Mouse (Mus musculus) brain, embryonic 14.5 days (tissue): ENCODE data around the gene Srrm4. TPM values are rescaled to one million over a fixed set of nuclear protein-coding genes. Genes with fewer than 3 reads are reported as not detected.

Experiments used
- DNase-seq: peaks from one replicate; pipeline ENCODE4 v3.0.0-alpha.2; 2011; ENCODE audit warnings: low read depth
- CTCF ChIP-seq: fragments of 200-500 bp; IDR thresholded peaks from 2 replicates; pipeline ENCODE4 v1.5.1; 2012; ENCODE audit warnings: inconsistent platforms, mild to moderate bottlenecking, moderate library complexity, borderline replicate concordance; ENCODE audit not compliant: insufficient read depth, insufficient read length; ENCODE audit errors: extremely low read depth
- POLR2A ChIP-seq: fragments of 200-500 bp; IDR thresholded peaks from 2 replicates; pipeline ENCODE4 v1.6.1; 2012; ENCODE audit warnings: mild to moderate bottlenecking, inconsistent platforms, borderline replicate concordance; ENCODE audit not compliant: poor library complexity, insufficient read depth, insufficient read length, severe bottlenecking; ENCODE audit errors: extremely low read depth
- polyA plus RNA-seq: library from polyadenylated mRNA; depleted of rRNA; stranded (reverse); fragments of >200 nt; gene quantifications from 2 replicates; pipeline ENCODE4 v1.2.3, GENCODE M21; 2012

Gene Srrm4
- polyA plus RNA-seq, 1 experiment: 42.0 TPM

GRCm38 (mm10) chr5:116570566-116570965 is 21.1 kb downstream of the Srrm4 start:
- DNase-seq: no peak
- TF ChIP-seq POLR2A: no peak
- TF ChIP-seq CTCF: no peak

GRCm38 (mm10) chr5:116569629-116570028 is 22.0 kb downstream of the Srrm4 start:
- peak; percentile 92 for DNase-seq

GRCm38 (mm10) chr5:116568050-116568449 is 23.6 kb downstream of the Srrm4 start:
- no peak for DNase-seq
- no peak for TF ChIP-seq POLR2A
- TF ChIP-seq CTCF: no peak

More at GRCm38 (mm10) chr5:116569629-116570028, 22.0 kb downstream of the Srrm4 start:
- no peak for TF ChIP-seq POLR2A
- TF ChIP-seq CTCF: no peak

DNA sequence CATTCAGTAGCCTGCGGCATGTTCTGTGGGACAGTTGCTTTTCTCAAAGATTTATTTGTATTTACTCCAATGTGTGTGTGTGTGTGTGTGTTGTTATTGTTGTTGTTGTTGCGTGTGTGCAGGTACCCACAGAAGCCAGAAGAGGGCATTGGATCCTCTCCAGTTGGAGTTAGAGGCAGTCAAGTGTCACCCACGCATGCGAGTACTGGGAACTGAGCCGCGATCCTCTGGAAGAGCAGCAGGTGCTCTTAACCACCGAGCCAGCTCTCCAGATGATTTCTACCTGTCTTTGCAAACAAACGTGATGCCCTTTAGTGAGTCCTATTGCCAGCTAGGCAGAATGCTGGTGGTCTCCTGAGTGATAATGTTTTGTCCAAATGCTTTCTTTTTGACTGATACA is 24.3 kb downstream of the Srrm4 start:
- TF ChIP-seq CTCF: no peak
- no peak for TF ChIP-seq POLR2A
- DNase-seq: no peak

DNA sequence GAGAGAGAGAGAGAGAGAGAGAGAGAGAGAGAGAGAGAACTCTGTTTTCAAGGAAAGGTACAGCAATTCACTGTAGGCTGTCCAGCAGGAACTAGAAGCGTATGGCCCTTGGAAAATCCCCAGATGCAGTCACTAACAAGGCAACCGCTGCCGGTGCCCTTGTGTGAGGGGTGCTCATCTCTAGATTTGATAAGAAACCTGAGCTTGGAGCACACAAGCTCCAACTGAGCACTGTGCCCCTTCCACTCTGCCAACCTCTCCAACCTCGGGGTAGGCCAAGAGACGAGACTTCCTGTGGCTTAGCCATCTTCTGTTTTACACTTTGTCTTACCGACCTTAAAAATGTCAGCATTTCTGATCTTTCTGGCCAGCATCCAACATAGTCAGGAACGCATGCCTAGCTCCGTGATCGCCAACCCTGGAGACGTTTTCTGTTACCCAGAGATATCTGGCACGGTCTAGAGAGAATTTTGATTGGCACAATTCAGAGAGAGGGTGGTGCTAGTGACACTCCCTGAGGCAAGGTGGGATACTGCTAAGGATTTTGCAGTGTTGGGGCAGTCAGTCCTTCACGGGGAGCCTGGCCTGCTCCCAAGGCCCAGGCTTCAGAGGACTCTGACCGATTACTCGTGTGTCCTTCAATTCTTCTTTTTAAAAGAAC is 25.1 kb downstream of the Srrm4 start:
- DNase-seq: peak; percentile 65
- no peak for TF ChIP-seq CTCF
- TF ChIP-seq POLR2A: no peak

GRCm38 (mm10) chr5:116565573-116565972 is 26.0 kb downstream of the Srrm4 start:
- TF ChIP-seq CTCF (no peak), POLR2A (no peak)
- no peak for DNase-seq

DNA sequence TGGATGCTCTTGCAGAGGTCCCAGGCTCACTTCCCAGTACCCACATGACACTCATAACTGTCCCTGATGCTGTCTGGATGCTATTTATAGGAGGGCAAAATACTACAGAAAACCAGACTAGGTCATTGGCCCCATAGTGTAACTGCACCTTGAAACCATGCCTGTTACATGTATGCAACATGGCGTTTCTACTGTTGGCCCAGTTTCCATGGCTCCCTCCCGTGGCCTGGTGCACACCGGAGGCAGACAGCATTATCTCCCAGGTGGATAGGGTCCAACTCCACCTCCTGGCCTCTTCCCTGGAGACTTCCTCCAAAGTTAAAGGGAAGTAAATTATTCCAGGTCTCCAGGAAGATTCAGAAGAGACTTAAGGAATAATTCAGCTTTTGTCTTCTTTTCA is 27.2 kb downstream of the Srrm4 start:
- no peak for DNase-seq

DNA sequence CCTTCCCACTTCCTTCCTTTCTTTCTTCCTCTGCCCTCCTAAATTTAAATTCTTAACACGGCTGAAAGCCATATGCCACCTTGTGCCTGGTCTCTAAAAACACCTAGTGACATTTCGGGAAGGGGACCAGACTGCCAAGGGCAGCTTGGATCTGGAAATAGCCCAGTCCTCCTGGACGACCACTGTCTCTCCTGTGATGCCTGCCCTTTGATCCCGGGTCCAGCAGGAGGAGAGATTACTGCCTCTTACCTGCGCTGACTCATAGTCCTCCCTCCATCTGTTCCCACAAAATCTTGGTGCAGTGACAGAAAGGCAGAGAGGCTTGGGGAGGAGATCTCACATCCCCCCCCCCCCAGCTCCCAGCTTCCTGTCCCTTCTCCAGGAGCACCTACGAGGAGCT is 27.9 kb downstream of the Srrm4 start:
- DNase-seq: no peak
- TF ChIP-seq CTCF: no peak
- TF ChIP-seq POLR2A: no peak

More for the DNA sequence above, 27.2 kb downstream of the Srrm4 start:
- TF ChIP-seq POLR2A (no peak), CTCF (no peak)

DNA sequence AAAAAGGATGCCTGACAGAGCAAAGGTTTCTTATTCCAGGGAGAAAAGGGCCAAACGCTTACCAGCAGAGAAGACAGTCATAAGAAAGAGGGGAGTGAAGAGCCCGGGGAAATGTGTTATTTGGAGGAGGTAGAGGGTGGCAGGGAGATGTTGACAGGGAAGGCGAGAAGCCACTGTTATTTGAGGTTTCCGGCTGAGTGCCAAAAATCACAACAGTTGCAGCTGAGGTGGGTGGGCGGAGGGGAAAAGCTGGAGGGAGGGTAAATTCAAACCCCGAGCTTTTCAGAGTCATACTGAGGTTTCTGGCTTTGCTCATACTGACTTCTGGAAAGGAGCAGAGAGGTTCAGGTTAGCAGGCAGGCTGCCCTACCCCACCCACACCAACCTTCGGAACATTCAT is 32.5 kb downstream of the Srrm4 start:
- TF ChIP-seq POLR2A (no peak), CTCF (no peak)
- no peak for DNase-seq

- peak; percentile 35; the same call in 1 of the 2 replicates for TF ChIP-seq CTCF
- TF ChIP-seq POLR2A: no peak
- peak; percentile 43 for DNase-seq
These were observed 35.0 kb downstream of the Srrm4 start for GRCm38 (mm10) chr5:116556614-116557013.

- DNase-seq: peak; percentile 55
- TF ChIP-seq POLR2A (no peak), CTCF (no peak)
These were observed 37.7 kb downstream of the Srrm4 start for GRCm38 (mm10) chr5:116553868-116554267.

GRCm38 (mm10) chr5:116553106-116553505 is 38.5 kb downstream of the Srrm4 start:
- no peak for TF ChIP-seq POLR2A
- no peak for TF ChIP-seq CTCF
- DNase-seq: no peak

GRCm38 (mm10) chr5:116552584-116552983 is 39.0 kb downstream of the Srrm4 start:
- no peak for DNase-seq
- TF ChIP-seq CTCF: no peak
- TF ChIP-seq POLR2A: no peak

DNA sequence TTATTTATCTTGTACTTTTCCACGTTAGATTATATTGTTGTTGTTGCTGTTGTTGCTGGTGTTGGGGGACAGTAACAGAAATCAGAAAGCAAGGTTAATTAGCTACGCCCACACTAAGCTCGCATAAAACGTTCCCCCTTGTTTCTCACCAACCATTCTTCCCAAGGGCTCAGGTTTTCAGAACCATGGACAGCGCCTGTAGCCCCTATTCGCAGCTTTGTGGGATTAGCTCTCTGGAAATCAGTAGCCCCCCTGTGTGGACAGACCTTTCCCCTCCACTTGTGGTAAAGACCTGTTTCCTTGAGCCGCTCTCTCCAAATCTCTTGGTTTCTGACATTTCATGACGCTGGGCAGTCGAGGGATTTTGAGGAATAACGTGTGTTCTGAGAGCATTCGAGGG is 45.9 kb downstream of the Srrm4 start:
- no peak for DNase-seq
- TF ChIP-seq POLR2A (no peak), CTCF (no peak)

DNA sequence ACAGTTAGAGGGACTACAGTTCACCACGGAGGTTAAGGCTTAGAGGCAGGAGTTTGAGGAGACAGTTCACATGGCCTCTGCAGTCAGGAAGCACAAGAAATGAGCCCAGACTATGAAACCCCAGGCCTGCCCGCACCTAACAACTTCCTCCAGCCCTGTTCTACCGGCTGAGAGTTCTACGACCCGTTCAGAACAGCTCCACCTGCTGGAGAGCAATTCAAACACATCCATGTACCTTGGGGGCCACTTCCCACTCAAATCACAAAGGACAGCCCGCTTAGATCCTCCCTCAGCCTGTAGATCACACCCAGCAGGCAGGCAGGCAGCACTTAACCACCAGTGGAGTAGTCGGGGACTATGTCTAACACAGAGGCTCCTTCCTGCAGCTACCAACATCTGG is 49.3 kb downstream of the Srrm4 start:
- no peak for DNase-seq
- peak; percentile 5; the same call in 1 of the 2 replicates for TF ChIP-seq CTCF
- TF ChIP-seq POLR2A: no peak

- DNase-seq: no peak
- TF ChIP-seq POLR2A (no peak), CTCF (peak; percentile 41)
These were observed 50.5 kb downstream of the Srrm4 start for GRCm38 (mm10) chr5:116541128-116541527.
